Mouse (Mus musculus): ENCODE results near the gene Lhx3. TPM values are rescaled to one million over a fixed set of nuclear protein-coding genes. Genes with fewer than 3 reads are reported as not detected.

Gene Lhx3
- not detected for total RNA-seq (2021)

GRCm38 (mm10) chr2:26208126-26208789 is at the start of gene Lhx3:
Lhx3 (minus strand) TSS chr2:26208289.
- DNase-seq, result peak; percentile 50 to 55

GRCm38 (mm10) chr2:26257315-26258096 is 49.4 kb upstream of the Lhx3 start:
- DNase-seq, result no peak

GRCm38 (mm10) chr2:26254816-26255215 is 46.7 kb upstream of the Lhx3 start:
- no peak for DNase-seq

- DNase-seq, result no peak
Measured at GRCm38 (mm10) chr2:26252514-26253206, 44.6 kb upstream of the Lhx3 start.

- no peak for DNase-seq
Measured at GRCm38 (mm10) chr2:26247531-26247930, 39.4 kb upstream of the Lhx3 start.

GRCm38 (mm10) chr2:26240841-26241240 is 32.8 kb upstream of the Lhx3 start:
- DNase-seq, result no peak

GRCm38 (mm10) chr2:26240330-26240729 is 32.2 kb upstream of the Lhx3 start:
- DNase-seq, result no peak

GRCm38 (mm10) chr2:26237290-26237782 is 29.2 kb upstream of the Lhx3 start, which contains the start of gene Qsox2:
Qsox2 (minus strand) TSS chr2:26237525.
- peak; percentile 80 to 82 for DNase-seq

- no peak for DNase-seq
Measured at GRCm38 (mm10) chr2:26236681-26237289, 28.7 kb upstream of the Lhx3 start.

- no peak for DNase-seq
Measured at GRCm38 (mm10) chr2:26234771-26235170, 26.7 kb upstream of the Lhx3 start.

GRCm38 (mm10) chr2:26234253-26234652 is 26.2 kb upstream of the Lhx3 start:
- DNase-seq, result no peak

- DNase-seq, result no peak
Measured at GRCm38 (mm10) chr2:26231366-26231765, 23.3 kb upstream of the Lhx3 start.

- DNase-seq, result no peak
Measured at GRCm38 (mm10) chr2:26230253-26230652, 22.2 kb upstream of the Lhx3 start.

- peak in 1 of 2 experiments; percentile 38 for DNase-seq
Measured at GRCm38 (mm10) chr2:26227788-26228187, 19.7 kb upstream of the Lhx3 start.

GRCm38 (mm10) chr2:26225242-26225641 is 17.2 kb upstream of the Lhx3 start:
- no peak for DNase-seq

- DNase-seq, result no peak
Measured at GRCm38 (mm10) chr2:26223961-26224360, 15.9 kb upstream of the Lhx3 start.

- DNase-seq, result peak in 1 of 2 experiments; percentile 32
Measured at GRCm38 (mm10) chr2:26214526-26214925, 6.4 kb upstream of the Lhx3 start.

- DNase-seq, result no peak
Measured at GRCm38 (mm10) chr2:26209566-26209965, 1.5 kb upstream of the Lhx3 start.

GRCm38 (mm10) chr2:26207559-26207958 is 530 bp downstream of the Lhx3 start:
- no peak for DNase-seq

GRCm38 (mm10) chr2:26205761-26206160 is 2.3 kb downstream of the Lhx3 start:
- no peak for DNase-seq

GRCm38 (mm10) chr2:26205126-26205525 is 3.0 kb downstream of the Lhx3 start:
- no peak for DNase-seq

- DNase-seq, result no peak
Measured at GRCm38 (mm10) chr2:26202849-26203475, 5.1 kb downstream of the Lhx3 start.

All from layer of hippocampus, postnatal 36 days (tissue).